Mouse (Mus musculus) layer of hippocampus, adult 9-10 months (tissue): ENCODE data around the gene Amt.

ENCODE experiments used
- DNase-seq: peaks from one replicate; pipeline ENCODE4 v3.0.0; 2022; ENCODE audit warnings: low spot score

Gene Amt

DNA sequence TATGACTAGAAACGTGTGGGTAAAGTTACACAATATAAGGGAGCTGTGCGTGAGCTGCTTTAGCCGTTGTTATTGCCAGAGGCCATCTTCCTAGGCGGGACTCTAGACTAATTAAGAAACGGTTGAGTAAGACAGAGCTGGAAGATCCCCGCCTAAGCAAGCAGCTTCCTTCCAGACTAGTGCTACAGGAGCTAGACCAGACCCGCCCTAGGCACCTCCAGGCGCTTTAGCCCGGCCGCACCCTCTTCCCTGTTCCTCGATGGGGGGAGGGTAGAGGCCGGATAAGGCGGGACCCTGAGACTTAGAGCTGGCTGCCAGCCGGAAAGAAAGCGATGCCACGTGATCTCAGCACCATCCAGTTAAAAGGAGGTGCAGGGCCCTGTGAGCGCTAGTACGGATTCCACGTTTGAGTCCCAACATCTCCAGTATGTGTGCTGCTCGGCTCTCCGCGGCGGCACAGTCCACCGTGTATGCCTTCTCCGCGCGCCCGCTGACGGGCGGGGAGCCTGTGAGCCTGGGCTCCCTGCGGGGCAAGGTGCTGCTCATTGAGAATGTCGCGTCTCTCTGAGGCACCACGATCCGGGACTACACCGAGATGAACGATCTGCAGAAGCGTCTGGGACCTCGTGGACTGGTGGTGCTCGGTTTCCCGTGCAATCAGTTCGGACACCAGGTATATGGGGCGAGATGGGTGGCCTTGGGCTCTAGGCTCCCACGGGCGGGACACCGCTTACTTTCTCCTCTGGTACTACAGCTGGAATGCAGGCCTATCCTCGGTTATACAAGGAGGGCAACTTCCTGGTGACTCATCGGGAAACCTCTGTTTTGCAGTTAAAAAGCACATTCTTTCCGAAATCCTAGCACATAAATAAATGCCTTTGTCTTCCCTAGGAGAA, 42.5 kb downstream of the Amt start, which contains the start of gene Gpx1:
Gene Gpx1 (plus strand): TSS at position 18 of the 896 bp plus-strand sequence.
- peak; percentile 72 for DNase-seq

DNA sequence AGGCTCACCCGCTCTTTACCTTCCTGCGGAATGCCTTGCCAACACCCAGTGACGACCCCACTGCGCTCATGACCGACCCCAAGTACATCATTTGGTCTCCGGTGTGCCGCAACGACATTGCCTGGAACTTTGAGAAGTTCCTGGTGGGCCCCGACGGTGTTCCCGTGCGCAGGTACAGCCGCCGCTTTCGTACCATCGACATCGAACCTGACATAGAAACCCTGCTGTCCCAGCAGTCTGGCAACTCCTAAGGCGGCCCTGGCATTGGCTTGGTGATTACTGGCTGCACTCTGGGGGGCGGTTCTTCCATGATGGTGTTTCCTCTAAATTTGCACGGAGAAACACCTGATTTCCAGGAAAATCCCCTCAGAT, 43.2 kb downstream of the Amt start:
- DNase-seq: no peak

DNA sequence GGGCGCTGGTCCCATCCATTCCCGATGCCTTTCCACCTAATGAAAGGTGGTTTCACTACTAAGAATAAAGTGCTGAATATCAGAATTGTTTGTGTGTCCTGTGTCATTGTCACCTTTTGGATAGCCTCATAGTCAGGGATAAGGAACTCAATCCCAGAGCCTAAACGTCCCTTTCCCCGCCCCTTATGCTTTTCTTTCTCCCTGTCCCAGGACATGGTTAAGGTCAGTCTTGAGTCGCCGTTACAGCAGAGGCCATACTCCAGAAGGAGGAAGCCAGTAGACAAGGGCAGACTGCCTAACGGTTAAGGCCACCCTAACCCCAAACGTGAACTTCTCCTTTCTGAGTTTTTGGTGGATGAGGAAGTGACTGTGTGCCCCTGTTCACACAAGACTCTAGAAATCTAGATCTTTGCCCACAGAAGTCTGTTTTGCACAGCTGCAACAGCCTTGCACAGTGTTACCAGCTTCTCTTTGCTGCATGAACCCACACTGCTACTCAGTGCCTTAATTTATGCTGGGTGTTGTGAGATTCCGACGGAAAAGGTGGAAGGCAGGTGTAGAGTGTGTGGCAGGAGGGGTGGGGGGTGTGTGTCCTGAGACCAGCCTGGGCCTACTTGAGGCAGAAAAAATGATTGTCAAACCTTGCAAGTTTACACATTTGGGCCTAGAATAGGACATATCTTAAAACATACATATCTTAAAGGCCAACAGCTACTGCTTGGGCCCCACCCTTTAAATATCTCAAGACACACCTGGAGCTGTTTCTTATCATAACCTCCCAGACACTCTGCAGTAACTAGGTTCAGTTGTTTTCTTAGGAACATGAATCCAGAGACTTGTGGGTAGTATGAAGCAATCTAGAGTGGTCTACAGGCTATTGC, 43.8 kb downstream of the Amt start:
- DNase-seq: no peak

DNA sequence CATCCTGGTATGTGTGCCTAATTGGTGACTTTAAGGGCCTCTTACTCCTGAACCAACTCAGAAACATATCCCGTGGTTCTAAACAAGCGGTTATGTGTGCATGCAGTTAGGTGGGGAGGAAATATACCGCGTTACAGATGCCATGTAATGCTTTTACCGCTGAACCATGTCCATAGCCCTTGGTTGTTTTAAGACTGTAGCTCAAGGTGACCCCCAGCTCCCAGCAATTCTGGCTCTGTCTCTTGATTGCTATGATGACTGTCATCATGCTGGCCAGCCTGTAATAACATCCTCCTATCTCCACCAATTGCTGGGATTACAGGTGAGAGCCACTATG, 44.5 kb downstream of the Amt start:
- DNase-seq: no peak

DNA sequence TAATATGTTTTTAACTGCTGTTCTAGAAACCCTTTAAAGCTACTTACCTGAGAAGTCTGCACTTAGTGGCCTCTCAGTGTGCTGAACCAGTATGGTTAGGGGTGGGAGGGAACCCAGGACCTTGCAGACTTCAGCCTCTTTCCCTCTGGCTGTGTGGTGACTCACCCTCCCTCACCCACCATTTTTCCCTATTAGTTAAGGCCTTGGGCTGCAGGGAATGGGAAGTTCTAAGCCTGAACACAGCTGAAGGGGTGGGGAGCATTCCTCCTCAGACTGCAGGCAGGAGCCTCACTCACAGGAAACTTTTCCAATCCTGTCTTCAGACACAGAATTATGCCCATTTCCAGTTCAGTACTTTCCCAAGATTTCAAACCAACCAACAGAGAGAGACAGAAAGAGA, 45.1 kb downstream of the Amt start:
- no peak for DNase-seq

DNA sequence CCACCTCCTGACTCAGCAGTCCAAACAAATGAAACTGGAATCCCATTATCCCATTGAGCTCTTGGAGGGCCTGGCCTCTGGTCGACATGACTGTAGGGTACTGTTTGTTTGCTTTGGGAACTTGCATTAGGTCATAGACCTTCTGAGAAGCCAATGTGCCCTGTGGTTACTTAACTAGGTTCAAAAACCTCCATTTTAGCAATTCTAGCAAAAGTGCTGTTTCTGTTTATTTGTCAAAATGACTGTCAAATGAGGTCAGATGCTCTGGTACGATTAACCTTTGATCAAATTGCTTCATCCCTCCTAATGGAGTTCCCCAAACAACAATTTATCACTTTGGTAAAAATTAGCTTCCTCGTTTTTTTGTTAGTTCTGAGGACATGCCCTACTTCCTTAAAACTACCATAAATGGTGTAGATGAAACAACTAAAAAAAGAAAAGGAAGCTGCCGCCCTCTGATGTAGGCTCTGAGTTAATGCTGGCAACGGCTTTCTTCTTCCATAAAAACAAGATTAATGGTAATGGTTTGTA, 45.7 kb downstream of the Amt start:
- no peak for DNase-seq

DNA sequence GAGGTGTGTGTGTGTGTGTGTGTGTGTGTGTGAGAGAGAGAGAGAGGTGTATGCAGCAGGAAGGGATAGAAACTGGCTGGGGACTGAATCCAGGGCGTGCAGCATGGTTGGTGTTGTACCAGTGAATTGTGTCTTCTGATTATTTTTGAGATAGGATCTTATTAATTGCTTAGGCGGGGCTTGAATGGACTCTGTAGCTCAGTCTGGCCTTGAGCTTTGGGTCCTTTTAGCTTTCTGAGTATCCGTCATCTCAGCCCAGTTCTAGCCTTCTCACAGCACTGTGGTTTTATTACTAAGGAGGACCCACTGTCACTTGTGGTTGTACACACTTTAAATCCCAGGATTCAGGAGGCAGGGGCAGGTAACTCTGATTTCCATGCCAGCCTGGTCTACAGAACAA, 46.7 kb downstream of the Amt start:
- no peak for DNase-seq

DNA sequence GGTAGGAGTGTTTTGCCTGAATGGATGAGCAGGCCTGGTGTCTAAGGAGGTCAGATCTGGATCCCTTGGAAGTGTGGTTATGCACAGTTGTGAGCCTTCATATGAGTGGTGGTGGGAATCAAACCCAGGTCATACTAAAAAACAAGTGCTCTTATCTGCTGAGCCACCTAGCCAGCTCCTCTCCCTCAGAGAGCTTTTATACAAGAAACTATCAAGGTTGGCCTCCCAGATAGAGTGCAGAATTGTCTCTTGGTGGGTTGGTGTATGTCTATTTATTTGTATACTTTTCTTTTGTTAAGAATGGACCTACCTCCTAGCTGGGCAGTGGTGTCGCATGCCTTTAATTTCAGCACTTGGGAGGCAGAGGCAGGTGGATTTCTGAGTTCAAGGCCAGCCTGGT, 47.2 kb downstream of the Amt start:
- DNase-seq: no peak

DNA sequence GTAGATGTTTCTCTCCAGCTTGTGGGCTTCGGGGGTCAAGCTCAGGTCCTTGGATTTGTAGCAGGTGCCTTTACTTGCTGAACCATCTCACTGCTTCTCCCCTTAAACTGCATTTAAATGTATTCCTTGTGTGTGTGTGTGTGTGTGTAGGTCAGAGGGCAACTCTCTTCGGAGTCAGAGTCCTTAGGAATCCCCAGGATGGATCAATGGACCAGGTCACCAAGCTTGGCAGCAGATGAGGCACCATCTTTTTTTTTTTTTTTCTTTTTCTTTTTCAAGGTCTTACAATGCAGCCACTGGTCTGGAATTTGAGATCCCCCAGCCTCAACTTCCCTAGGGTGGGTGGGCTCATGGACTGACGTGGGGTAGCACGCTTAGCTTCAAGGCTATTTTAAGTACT, 47.8 kb downstream of the Amt start:
- no peak for DNase-seq

DNA sequence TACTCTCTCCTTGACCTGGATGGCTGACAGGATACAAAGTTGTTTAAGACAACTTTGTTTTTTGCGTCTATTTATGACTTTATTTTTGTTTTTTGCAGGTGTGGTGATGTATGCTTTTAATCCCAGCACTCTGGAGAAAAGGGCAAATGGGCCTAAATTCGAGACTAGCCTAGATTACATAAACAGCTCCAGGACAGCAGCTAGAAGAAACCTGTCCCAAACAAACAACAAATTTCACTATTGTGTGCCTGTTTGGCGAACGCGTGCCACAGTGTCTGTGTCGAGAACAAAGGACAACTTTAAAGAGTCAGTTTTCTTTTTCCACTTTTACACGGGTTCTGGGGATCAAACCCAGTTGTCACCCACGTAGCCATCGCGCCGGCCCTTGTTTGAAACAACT, 50.4 kb downstream of the Amt start:
- no peak for DNase-seq

DNA sequence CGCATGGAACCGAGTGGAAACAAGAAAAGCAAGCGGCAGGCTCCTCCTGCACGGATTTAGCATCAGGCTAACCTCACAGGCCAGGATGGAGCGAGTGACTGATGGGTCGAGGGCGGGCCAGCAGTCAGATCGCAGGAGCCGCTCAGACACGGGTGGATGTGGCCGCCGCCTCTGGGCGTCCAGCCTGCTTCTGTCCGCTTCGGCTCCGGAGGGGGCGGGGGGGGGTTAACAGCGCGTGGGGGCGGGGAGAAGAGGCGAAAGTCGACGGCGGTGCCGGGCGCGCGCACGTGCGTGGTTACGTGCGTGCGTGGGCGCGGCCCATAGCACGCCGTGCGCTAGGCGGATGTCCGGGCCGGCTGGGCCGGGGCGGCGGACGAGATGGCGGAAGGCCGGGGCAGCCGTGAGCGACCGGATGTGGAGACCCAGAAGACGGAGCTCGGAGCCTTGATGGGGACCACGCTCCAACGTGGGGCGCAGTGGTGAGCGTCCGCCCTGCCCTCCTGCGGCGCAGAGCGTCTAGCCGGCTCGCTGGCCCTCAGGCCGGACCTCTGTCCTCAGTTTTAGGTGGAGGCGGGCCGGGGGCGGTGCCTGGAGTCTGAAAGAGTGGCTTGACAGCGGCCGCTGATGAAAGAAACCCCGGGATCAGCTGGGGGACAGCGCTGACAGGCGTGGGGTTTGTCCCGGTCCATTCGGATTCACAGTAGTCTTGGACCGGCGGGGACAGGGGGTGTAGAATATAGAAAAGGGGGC, 51.1 kb downstream of the Amt start, which contains the start of gene Usp4:
Gene Usp4 (plus strand): TSS at position 314 of the 750 bp plus-strand sequence.
- DNase-seq: peak; percentile 60

DNA sequence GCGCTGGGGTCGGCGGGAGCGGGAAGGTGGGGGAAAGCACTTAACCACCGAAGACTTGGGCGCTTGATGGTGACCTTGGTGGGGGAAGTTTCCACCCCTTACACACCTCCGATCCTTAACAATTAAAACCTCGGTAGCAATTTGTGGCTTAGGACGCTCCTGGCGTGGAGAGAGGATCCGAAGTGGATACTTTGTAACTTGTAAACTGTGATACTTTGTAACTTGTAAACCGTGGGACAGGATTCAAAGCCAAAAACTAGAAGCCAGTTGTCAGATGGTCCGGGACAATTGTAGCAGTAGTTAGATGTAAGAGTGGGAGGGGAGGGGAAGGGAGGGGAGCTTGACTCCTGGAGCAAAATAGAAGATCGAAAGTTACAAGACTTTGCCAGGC, 51.6 kb downstream of the Amt start:
- no peak for DNase-seq

DNA sequence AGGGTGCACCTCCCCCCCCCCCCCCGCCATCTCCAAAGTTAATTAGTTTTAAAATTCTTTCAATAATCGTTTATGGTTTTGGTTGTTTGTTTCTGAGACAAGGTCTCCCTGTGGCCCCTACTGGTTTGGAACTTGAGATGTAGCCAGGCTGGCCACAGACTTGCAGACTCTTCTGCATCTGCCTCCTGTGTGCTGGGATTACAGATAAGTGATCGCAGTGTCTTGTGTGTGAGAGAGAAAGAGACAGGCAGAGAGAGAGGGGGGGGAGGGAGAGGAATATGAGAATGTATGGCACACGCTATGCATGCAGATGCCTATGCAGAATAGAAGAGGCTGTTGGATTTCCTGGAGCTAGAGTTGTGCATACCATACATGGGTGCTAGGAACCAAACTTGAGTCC, 53.1 kb downstream of the Amt start:
- DNase-seq: no peak
